Mouse (Mus musculus): ENCODE measurements at regions not wholly inside any gene's neighbourhood (a gene's known extent, or its start where the extent isn't known, plus 50 kb on each side); places are given as distances from the start of the nearest gene placed in this dataset.

DNA sequence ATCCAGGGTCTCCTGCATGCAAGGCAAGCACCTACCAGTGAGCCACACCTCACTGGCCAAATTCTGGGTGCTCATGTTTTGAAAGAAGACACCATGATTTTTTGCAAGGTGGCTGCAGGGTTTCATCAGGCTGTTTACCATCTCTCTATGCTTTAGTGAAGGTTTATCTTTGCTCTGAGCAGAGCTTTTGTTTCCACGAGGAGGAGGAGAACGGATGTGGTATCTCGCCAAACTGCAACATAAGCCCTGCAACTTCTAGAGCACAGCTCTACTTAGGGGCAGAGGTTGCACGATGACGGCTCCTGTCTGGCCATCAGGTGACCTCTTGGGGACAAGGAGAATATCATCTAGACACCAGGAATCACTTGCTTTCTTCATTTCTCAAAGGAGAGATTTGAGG, 131.8 kb upstream of the Plxnc1 start:
- Histone ChIP-seq H3K27me3 (ENCODE audit: control insufficient read depth, insufficient read depth, low read depth, low read length) (no peaks in the 10 kb centered on the region), H3K4me2 (ENCODE audit: low read length) (no peak overlapping the region), H3K9me3 (replicated peaks; ENCODE audit: control insufficient read depth, low read length, poor library complexity, severe bottlenecking) (no peaks in the 10 kb centered on the region), H3K27ac (ENCODE audit: low read length) (no peak overlapping the region), H3K36me3 (ENCODE audit: control insufficient read depth, insufficient read depth, low read length) (no peaks in the 10 kb centered on the region), H3K4me1 (ENCODE audit: control insufficient read depth, insufficient read depth, low read length) (0 out of 2 replicates have a peak, but pooled peaks cover 5% of the 10 kb centered on the region), H3K9ac (ENCODE audit: low read depth, low read length) (no peak overlapping the region), H3K4me3 (ENCODE audit: low read depth, low read length) (no peak overlapping the region)
- 90% methylated on average over 5 of the region's 5 CpGs for WGBS
- no peak for ATAC-seq

DNA sequence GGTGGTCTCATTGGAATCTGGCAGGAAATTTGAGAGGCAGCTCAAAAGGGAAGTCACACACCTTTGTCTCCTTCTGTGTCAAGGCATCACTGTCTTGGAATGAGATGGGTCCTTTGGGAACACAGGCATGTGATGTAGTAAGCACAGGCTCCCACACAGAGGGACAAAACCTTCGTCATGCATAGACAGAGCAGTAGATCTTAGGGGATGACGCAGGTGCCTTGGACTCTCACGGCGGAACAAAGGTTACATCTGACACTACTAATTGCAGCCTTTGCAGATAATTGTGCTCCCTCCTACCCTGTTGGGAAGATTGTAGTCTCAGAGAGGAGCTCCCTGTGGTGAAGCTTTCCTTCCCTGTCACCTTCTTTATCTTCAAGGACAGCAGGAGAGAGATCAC, 131.3 kb upstream of the Plxnc1 start:
- Histone ChIP-seq H3K9me3 (replicated peaks; ENCODE audit: control insufficient read depth, low read length, poor library complexity, severe bottlenecking) (no peaks in the 10 kb centered on the region), H3K4me2 (ENCODE audit: low read length) (no peak overlapping the region), H3K36me3 (ENCODE audit: control insufficient read depth, insufficient read depth, low read length) (no peaks in the 10 kb centered on the region), H3K4me3 (ENCODE audit: low read depth, low read length) (no peak overlapping the region), H3K4me1 (ENCODE audit: control insufficient read depth, insufficient read depth, low read length) (0 out of 2 replicates have a peak, but pooled peaks cover 5% of the 10 kb centered on the region), H3K9ac (ENCODE audit: low read depth, low read length) (no peak overlapping the region), H3K27ac (ENCODE audit: low read length) (no peak overlapping the region), H3K27me3 (ENCODE audit: control insufficient read depth, insufficient read depth, low read depth, low read length) (no peaks in the 10 kb centered on the region)
- no peak for ATAC-seq
- WGBS, result 57% methylated on average over 4 of the region's 4 CpGs

DNA sequence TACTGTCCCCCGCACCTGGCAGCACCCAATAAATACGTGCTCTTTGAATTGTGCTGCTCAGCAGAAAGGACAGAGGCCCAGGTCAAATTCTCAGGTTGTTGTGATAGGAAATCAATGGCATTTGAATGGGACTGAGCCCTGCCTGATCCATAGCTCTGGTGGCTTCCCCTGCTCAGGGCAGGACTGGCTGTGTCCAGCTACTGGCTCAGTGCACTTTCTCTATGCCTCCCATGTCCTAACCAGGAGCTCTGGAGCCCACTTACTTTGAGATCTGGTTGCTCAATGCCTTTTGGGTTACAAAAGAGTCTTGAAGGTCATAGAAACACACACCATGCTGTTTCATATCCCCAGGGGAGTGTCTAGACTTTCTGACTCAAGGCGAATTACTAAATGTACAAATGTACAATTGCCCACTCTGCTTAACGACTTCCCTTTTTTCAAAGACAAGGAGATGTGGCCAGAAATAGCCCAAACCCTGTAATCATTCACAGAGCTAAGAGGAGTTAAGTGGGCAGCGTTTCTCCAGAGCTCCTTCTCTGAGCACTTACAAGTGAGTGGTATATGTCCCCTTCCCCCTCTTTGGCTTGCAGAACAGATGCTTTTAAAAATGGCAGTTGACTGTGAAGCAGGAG, 130.4 kb upstream of the Plxnc1 start:
- no peaks in the 10 kb centered on the region for H3K9me3 ChIP-seq (replicated peaks; ENCODE audit: control insufficient read depth, low read length, poor library complexity, severe bottlenecking)
- no peak overlapping the region for H3K4me2 ChIP-seq (ENCODE audit: low read length)
- 0 out of 2 replicates have a peak, but pooled peaks cover 5% of the 10 kb centered on the region for H3K4me1 ChIP-seq (ENCODE audit: control insufficient read depth, insufficient read depth, low read length)
- WGBS, result 69% methylated on average over 5 of the region's 5 CpGs
- no peaks in the 10 kb centered on the region for H3K36me3 ChIP-seq (ENCODE audit: control insufficient read depth, insufficient read depth, low read length)
- no peak overlapping the region for H3K4me3 ChIP-seq (ENCODE audit: low read depth, low read length)
- H3K27me3 ChIP-seq (ENCODE audit: control insufficient read depth, insufficient read depth, low read depth, low read length), result no peaks in the 10 kb centered on the region
- H3K27ac ChIP-seq (ENCODE audit: low read length), result no peak overlapping the region
- H3K9ac ChIP-seq (ENCODE audit: low read depth, low read length), result no peak overlapping the region
- ATAC-seq, result no peak

DNA sequence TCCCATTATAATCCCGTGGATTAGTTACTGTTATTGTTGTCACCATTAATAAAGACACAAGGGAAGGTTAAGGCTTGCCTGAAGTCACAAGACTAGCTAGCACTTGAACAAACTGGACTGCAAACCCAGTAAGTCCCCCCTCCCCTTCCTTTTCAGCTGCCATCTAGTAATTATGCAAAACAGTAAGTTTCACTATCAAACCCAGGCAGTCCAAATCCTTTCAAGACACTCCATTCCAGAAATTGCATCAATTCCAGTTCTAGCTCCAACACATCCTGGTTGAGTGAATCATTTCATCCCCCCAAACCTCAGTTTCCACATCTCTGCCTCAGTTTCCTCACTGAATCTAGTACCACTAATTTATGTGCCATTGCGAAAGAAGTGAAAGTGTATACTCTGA, 129.7 kb upstream of the Plxnc1 start:
- H3K36me3 ChIP-seq (ENCODE audit: control insufficient read depth, insufficient read depth, low read length), result no peaks in the 10 kb centered on the region
- 85% methylated on average over 2 of the region's 2 CpGs for WGBS
- no peak for ATAC-seq
- H3K4me2 ChIP-seq (ENCODE audit: low read length), result no peak overlapping the region
- no peak overlapping the region for H3K9ac ChIP-seq (ENCODE audit: low read depth, low read length)
- no peaks in the 10 kb centered on the region for H3K9me3 ChIP-seq (replicated peaks; ENCODE audit: control insufficient read depth, low read length, poor library complexity, severe bottlenecking)
- H3K27ac ChIP-seq (ENCODE audit: low read length), result no peak overlapping the region
- H3K4me1 ChIP-seq (ENCODE audit: control insufficient read depth, insufficient read depth, low read length), result 0 out of 2 replicates have a peak, but pooled peaks cover 5% of the 10 kb centered on the region
- no peaks in the 10 kb centered on the region for H3K27me3 ChIP-seq (ENCODE audit: control insufficient read depth, insufficient read depth, low read depth, low read length)
- no peak overlapping the region for H3K4me3 ChIP-seq (ENCODE audit: low read depth, low read length)

DNA sequence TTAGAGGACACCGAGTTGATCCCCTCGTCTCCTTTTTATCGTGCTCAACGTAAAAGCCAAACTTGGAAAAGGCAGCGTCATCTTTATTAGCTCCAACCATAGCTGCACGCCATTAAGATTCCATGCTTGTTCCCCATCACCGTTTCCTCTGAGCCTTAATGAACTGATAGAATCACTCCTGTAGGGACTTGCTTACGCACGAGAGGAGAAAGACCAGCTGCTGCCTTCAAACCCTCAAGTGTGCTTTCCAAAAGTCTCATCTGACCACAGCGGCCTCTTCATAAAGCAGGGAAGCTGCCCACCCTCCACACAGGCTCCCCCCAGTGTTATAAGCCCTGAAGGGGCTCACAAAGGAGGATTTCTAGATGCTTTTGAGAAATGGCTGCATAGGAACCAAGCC, 123.3 kb upstream of the Plxnc1 start:
- no peak for ATAC-seq
- no peaks in the 10 kb centered on the region for H3K27me3 ChIP-seq (ENCODE audit: control insufficient read depth, insufficient read depth, low read depth, low read length)
- H3K4me1 ChIP-seq (ENCODE audit: control insufficient read depth, insufficient read depth, low read length), result no peaks in the 10 kb centered on the region
- no peaks in the 10 kb centered on the region for H3K9me3 ChIP-seq (replicated peaks; ENCODE audit: control insufficient read depth, low read length, poor library complexity, severe bottlenecking)
- H3K27ac ChIP-seq (ENCODE audit: low read length), result no peak overlapping the region
- WGBS, result 74% methylated on average over 10 of the region's 10 CpGs
- no peak overlapping the region for H3K9ac ChIP-seq (ENCODE audit: low read depth, low read length)
- no peak overlapping the region for H3K4me3 ChIP-seq (ENCODE audit: low read depth, low read length)
- H3K36me3 ChIP-seq (ENCODE audit: control insufficient read depth, insufficient read depth, low read length), result no peaks in the 10 kb centered on the region
- H3K4me2 ChIP-seq (ENCODE audit: low read length), result no peak overlapping the region

DNA sequence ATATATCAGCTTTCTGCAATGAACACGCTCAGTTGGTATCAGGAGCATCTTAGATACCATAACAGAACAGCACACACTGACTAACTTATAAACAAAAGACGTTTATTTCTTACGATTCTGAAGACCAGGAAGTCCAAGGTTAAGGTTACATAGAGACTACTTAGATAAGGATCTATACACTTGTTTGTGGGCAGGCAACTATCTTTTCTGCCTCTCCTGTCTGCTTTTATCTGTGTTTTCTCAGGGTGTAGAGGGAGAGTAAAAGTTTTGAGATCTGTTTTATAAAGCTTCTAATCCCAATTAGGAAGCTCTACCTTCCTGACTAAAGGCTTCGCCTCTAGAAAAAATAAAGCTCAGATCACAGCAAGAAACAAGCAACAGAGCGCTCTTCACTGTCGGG, 122.1 kb upstream of the Plxnc1 start:
- H3K9ac ChIP-seq (ENCODE audit: low read depth, low read length), result no peak overlapping the region
- H3K4me1 ChIP-seq (ENCODE audit: control insufficient read depth, insufficient read depth, low read length), result no peaks in the 10 kb centered on the region
- H3K9me3 ChIP-seq (replicated peaks; ENCODE audit: control insufficient read depth, low read length, poor library complexity, severe bottlenecking), result no peaks in the 10 kb centered on the region
- H3K36me3 ChIP-seq (ENCODE audit: control insufficient read depth, insufficient read depth, low read length), result no peaks in the 10 kb centered on the region
- 76% methylated on average over 6 of the region's 6 CpGs for WGBS
- ATAC-seq, result no peak
- H3K27me3 ChIP-seq (ENCODE audit: control insufficient read depth, insufficient read depth, low read depth, low read length), result no peaks in the 10 kb centered on the region
- no peak overlapping the region for H3K4me3 ChIP-seq (ENCODE audit: low read depth, low read length)
- no peak overlapping the region for H3K4me2 ChIP-seq (ENCODE audit: low read length)
- H3K27ac ChIP-seq (ENCODE audit: low read length), result no peak overlapping the region

DNA sequence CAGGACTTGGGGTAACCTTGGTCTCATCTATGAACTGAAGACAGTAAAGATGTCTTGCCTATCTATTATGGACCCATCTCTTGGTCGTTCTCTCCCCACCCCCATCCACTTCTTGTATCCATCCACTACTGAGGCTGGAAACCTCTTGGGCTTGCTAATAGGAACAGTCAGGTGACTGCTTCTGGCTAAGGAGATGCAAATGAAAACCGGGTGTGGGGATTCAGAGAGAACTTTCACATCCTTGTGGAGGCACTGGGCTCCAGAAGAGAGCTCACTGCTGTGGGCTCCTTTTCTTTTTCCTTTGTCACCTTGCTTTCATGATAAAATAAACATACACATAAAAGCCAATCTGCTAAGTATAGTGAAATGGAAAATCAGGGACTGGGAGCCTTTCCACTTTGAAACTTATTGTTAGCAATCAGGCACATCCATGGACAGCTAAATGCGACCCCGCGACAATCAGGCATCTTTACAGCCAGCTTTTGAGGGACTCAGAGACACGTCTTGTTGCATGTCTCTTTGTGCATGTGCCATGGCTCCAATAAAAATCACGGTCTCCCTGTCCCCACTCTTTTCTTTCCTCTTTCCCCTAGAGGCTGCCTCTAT, 115.0 kb upstream of the Plxnc1 start:
- no peak overlapping the region for H3K27ac ChIP-seq (ENCODE audit: low read length)
- H3K4me1 ChIP-seq (ENCODE audit: control insufficient read depth, insufficient read depth, low read length), result peaks cover 9% of the 10 kb centered on the region
- no peak overlapping the region for H3K4me2 ChIP-seq (ENCODE audit: low read length)
- H3K4me3 ChIP-seq (ENCODE audit: low read depth, low read length), result no peak overlapping the region
- H3K9me3 ChIP-seq (replicated peaks; ENCODE audit: control insufficient read depth, low read length, poor library complexity, severe bottlenecking), result no peaks in the 10 kb centered on the region
- H3K36me3 ChIP-seq (ENCODE audit: control insufficient read depth, insufficient read depth, low read length), result no peaks in the 10 kb centered on the region
- ATAC-seq, result no peak
- no peak overlapping the region for H3K9ac ChIP-seq (ENCODE audit: low read depth, low read length)
- no peaks in the 10 kb centered on the region for H3K27me3 ChIP-seq (ENCODE audit: control insufficient read depth, insufficient read depth, low read depth, low read length)
- 70% methylated on average over 7 of the region's 7 CpGs for WGBS

DNA sequence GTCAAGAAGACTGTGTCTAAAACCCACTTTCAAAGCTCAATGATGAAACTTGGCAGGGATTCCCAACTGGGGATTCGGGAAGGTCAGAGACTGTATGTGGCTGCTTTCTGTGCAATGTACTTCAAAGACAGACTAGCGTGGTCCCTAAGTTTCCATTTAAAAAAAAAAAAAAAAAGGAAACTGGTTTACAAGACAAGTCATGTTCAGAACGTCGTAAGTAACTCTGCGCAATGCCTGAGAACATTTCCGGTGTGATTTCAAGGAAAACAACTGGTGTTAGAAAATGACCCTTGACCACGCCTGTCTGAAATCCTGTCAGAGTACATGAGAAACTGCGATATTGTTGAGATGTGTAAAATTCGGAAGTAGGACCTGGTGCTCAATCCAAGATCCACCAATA, 114.4 kb upstream of the Plxnc1 start:
- ATAC-seq, result no peak
- no peak overlapping the region for H3K27ac ChIP-seq (ENCODE audit: low read length)
- no peaks in the 10 kb centered on the region for H3K36me3 ChIP-seq (ENCODE audit: control insufficient read depth, insufficient read depth, low read length)
- H3K4me2 ChIP-seq (ENCODE audit: low read length), result no peak overlapping the region
- peaks cover 9% of the 10 kb centered on the region for H3K4me1 ChIP-seq (ENCODE audit: control insufficient read depth, insufficient read depth, low read length)
- H3K4me3 ChIP-seq (ENCODE audit: low read depth, low read length), result no peak overlapping the region
- 78% methylated on average over 9 of the region's 9 CpGs for WGBS
- H3K27me3 ChIP-seq (ENCODE audit: control insufficient read depth, insufficient read depth, low read depth, low read length), result no peaks in the 10 kb centered on the region
- H3K9me3 ChIP-seq (replicated peaks; ENCODE audit: control insufficient read depth, low read length, poor library complexity, severe bottlenecking), result no peaks in the 10 kb centered on the region
- no peak overlapping the region for H3K9ac ChIP-seq (ENCODE audit: low read depth, low read length)

DNA sequence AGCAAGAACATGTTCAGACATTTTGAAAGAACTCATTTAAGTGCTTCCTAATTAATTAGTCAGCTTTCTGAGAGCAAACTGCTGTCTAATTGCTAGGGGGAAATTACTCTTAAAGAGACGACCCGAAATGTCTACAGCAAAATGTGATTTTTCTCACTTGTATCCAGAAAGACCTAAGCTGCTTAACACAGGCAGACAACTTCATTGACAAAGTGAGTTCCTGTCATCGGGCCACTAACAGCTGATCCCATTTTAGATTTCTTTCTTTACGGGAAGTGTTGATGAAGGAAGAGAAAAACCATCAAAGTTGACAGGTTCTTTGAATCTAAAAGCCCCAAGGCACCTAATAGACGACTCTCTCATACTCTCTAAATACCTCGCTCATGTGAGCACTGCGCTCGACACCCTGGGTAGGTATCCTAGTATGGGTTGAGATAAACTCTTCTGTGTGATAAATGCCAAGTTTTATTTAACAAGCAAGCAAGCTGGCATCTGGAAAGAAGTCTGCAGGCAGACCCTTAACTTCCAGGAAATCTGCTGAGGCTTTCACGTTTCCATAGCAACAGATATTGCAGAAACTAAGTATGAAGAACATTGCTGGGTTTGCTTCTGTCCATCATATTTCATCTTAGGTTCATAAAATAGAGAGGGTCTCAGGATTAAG, 112.5 kb upstream of the Plxnc1 start:
- Histone ChIP-seq H3K36me3 (ENCODE audit: control insufficient read depth, insufficient read depth, low read length) (no peaks in the 10 kb centered on the region), H3K4me3 (ENCODE audit: low read depth, low read length) (no peak overlapping the region), H3K4me1 (ENCODE audit: control insufficient read depth, insufficient read depth, low read length) (peaks cover 11% of the 10 kb centered on the region), H3K27ac (ENCODE audit: low read length) (peak overlapping the region; percentile 45), H3K4me2 (ENCODE audit: low read length) (peak overlapping the region; percentile 16; the same call in 1 of the 2 replicates), H3K27me3 (ENCODE audit: control insufficient read depth, insufficient read depth, low read depth, low read length) (no peaks in the 10 kb centered on the region), H3K9me3 (replicated peaks; ENCODE audit: control insufficient read depth, low read length, poor library complexity, severe bottlenecking) (no peaks in the 10 kb centered on the region), H3K9ac (ENCODE audit: low read depth, low read length) (no peak overlapping the region)
- 49% methylated on average over 9 of the region's 9 CpGs for WGBS
- ATAC-seq, result peak; percentile 50

All from midbrain, embryonic 16.5 days (tissue).